1 mouse cellular context compared by ENCODE assay signal in the genomic region with DNA sequence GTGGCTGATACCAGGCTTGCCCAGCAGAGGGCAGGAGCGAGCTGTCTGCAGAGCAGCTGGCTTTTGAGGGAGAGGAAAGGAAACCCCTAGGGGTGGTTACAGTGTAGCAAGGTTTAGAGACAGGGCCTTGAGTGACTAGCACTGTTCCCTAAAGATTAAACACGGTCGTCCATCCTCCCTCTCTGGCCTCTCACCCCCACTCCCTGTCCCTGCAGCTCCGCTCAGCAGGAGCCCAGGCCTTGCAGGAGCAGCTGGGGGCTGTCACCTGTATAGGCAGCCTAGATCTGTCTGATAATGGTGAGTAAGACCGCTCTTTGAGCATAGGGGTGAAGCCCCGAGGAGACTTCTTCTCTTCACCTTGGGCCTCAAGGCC.
A peak's percentile ranks its signal among the peaks of the same experiment; 100 is the strongest.
TF ChIP-seq lines count a peak whose summit lies in the region.

No protein-coding gene starts in this region.

TF ChIP-seq in MEL, 35 proteins besides CTCF, POLR2A, EP300 and RAD21 (continued from another document):
- TF ChIP-seq GABPA (IDR thresholded peaks at IDR 0.05; ENCODE audit: low read depth, low read length), result no peak
- no peak for TF ChIP-seq MAZ (IDR thresholded peaks at IDR 0.05; ENCODE audit: low read depth, low read length)
- no peak for TF ChIP-seq ELF1 (IDR thresholded peaks at IDR 0.05; ENCODE audit: low read depth, low read length)
- peak; percentile 96 for TF ChIP-seq SMC3 (IDR thresholded peaks at IDR 0.05; ENCODE audit: low read depth, low read length)
- TF ChIP-seq ZMIZ1 (IDR thresholded peaks at IDR 0.05; ENCODE audit: low read depth, low read length), result no peak
